Mouse (Mus musculus): ENCODE results near the gene Nudt1. TPM values are rescaled to one million over a fixed set of nuclear protein-coding genes. Genes with fewer than 3 reads are reported as not detected.
A peak's percentile ranks its signal among the peaks of the same experiment; 100 is the strongest.

Gene Nudt1
- polyA plus RNA-seq, 1 experiment from 2014 or later, result 50.1 TPM

DNA sequence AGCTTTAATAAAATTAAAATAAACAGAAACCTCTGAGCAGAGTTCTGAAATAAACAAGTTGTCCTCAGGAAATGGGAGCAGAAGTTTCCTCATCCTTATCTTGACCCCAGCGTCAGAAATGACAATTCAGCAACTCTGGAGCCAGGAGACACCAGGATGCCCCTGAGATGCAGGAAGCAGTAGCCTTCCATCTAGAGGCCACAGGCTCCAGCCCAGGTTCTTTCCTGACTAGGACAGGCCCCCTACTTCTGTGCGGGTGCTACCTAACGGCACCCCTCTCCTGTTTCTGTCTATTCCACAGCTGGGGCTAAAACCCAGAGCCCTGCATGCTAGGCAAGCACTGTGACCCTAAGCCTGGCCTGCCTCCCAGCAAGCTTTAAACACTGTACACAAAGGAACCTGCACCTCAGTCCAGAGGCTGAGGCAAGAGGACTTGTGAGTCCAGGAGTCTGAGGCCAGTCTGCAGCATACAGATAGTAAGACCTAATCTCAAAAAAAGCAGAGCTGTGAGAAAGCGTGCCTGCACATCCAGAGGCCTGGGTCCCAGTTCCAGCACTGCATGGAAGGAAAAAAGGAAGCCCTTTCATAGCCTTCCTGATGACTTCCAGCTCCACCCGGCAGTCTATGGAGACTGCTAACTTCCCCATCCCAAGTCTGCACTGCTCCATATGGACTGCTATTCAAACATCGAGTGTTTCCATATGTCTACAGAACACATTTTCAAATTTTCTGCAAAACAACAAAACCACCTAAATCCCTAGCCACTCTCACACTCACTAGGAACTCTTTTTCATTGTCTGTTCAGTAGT lies 49.2 kb downstream of the Nudt1 start:
- Histone ChIP-seq H3K9me3 (no peaks in the 10 kb centered on the region), H3K4me3 (no peak overlapping the region), H3K27me3 (no peaks in the 10 kb centered on the region), H3K4me1 (peaks cover 13% of the 10 kb centered on the region), H3K4me2 (no peak overlapping the region), H3K27ac (peak overlapping the region; percentile 60), H3K9ac (0 out of 2 replicates have a peak overlapping the region, but pooled peaks have one; percentile 36), H3K36me3 (no peaks in the 10 kb centered on the region)
- 66% methylated on average over 6 of the region's 6 CpGs for WGBS
- ATAC-seq (ENCODE audit: insufficient number of reproducible peaks, insufficient read depth, low FRiP score, low TSS enrichment, low read depth), result no peak

DNA sequence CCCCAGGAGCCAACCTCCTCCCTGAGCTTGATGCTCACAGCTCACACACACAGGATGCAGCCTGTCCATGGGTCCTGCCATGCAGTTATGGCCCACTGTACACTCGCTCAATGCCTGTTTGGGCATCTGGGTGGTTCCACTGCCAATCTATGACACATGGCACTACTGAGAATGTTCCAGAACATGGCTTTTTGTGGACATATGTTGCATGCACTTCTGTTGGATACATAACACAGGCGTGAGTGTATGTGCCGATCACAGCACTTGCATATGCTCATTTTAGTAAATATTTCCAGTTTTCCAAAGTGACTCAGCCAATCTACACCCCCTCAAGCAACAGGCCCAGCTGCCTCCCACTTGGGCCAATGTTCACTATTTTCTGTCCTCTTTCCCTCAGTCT lies 50.2 kb downstream of the Nudt1 start:
- Histone ChIP-seq H3K9me3 (no peaks in the 10 kb centered on the region), H3K4me2 (no peak overlapping the region), H3K36me3 (no peaks in the 10 kb centered on the region), H3K4me3 (no peak overlapping the region), H3K9ac (no peak overlapping the region), H3K4me1 (peaks cover 13% of the 10 kb centered on the region), H3K27me3 (no peaks in the 10 kb centered on the region), H3K27ac (no peak overlapping the region)
- WGBS, result 86% methylated on average over 3 of the region's 3 CpGs
- ATAC-seq (ENCODE audit: insufficient number of reproducible peaks, insufficient read depth, low FRiP score, low TSS enrichment, low read depth), result no peak

DNA sequence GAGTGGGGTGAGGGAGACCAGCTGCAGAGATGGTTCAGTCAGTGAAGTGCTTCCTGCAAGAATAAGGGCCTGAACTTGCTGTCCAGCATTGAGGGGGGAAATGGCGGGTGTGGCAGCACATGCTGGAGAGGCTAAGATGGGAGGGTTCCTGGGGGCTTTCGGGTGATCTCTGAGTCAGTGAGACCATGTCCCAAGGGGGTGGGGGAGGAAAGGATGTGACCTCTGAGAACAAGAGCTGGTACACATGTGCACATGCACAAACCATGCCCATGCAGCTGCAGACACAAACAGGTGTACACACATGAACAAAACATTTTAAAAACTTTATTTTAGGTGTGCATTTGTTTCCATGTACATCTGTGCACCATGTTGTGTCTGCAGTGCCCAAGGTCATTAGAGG lies 52.3 kb downstream of the Nudt1 start:
- no peak overlapping the region for H3K27ac ChIP-seq
- peaks cover 21% of the 10 kb centered on the region for H3K4me1 ChIP-seq
- no peak overlapping the region for H3K4me3 ChIP-seq
- no peaks in the 10 kb centered on the region for H3K27me3 ChIP-seq
- H3K9ac ChIP-seq, result no peak overlapping the region
- 89% methylated on average over 2 of the region's 2 CpGs for whole genome bisulfite sequencing
- H3K9me3 ChIP-seq, result no peaks in the 10 kb centered on the region
- H3K36me3 ChIP-seq, result no peaks in the 10 kb centered on the region
- H3K4me2 ChIP-seq, result no peak overlapping the region
- ATAC-seq (ENCODE audit: insufficient number of reproducible peaks, insufficient read depth, low FRiP score, low TSS enrichment, low read depth), result no peak

DNA sequence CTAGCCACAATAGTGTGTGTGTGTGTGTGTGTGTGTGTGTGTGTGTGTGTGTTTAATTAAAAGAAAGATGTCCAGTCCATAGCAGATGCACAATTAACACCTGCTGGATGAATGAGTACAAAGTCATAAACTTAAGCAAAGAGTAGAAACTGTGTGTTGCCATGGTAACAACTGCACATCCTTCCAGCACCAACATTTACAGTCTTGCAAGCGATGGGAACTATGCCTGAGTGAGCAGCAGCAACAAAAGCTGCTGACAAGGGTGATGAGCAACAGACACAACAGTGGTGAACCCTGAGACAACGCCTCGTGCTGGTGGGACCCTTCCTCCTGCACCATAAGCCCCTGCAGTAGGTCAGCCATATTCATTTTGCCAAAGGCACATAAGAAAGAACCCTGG lies 52.8 kb downstream of the Nudt1 start:
- 71% methylated on average over 3 of the region's 3 CpGs for WGBS
- Histone ChIP-seq H3K4me1 (peaks cover 23% of the 10 kb centered on the region), H3K4me3 (no peak overlapping the region), H3K36me3 (no peaks in the 10 kb centered on the region), H3K27me3 (no peaks in the 10 kb centered on the region), H3K9ac (no peak overlapping the region), H3K4me2 (no peak overlapping the region), H3K9me3 (no peaks in the 10 kb centered on the region), H3K27ac (no peak overlapping the region)
- no peak for ATAC-seq (ENCODE audit: insufficient number of reproducible peaks, insufficient read depth, low FRiP score, low TSS enrichment, low read depth)

DNA sequence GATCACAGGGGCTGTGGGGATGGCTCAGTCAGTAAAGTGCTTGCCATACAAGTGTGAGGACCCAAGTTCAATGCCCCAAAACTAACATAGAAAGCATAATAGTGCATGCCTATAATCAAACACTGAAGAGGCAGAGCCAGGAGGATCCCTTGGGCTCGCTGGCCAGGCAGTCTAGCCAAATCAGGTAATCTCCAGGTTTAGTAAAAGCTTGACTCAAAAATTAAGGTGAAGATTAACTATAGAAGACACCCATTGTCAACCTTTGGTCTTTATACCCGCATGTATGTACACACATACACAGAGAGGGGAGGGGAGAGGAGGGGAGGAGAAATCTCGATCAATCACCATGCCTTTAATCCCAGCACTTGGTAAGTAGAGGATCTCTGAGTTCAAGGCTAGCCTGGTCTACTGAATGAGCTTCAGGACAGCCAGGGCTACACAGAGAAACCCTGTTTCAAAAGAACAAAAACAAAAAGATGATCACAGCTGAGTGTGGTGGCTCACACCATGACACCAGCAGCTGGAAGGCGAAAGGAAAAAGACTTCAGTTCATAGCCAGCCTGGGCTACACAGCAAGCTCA lies 53.9 kb downstream of the Nudt1 start:
- no peaks in the 10 kb centered on the region for H3K9me3 ChIP-seq
- peaks cover 27% of the 10 kb centered on the region for H3K4me1 ChIP-seq
- no peak overlapping the region for H3K27ac ChIP-seq
- no peak overlapping the region for H3K9ac ChIP-seq
- WGBS, result 86% methylated on average over 4 of the region's 4 CpGs
- H3K27me3 ChIP-seq, result no peaks in the 10 kb centered on the region
- no peak for ATAC-seq (ENCODE audit: insufficient number of reproducible peaks, insufficient read depth, low FRiP score, low TSS enrichment, low read depth)
- H3K36me3 ChIP-seq, result no peaks in the 10 kb centered on the region
- H3K4me3 ChIP-seq, result no peak overlapping the region
- H3K4me2 ChIP-seq, result no peak overlapping the region

DNA sequence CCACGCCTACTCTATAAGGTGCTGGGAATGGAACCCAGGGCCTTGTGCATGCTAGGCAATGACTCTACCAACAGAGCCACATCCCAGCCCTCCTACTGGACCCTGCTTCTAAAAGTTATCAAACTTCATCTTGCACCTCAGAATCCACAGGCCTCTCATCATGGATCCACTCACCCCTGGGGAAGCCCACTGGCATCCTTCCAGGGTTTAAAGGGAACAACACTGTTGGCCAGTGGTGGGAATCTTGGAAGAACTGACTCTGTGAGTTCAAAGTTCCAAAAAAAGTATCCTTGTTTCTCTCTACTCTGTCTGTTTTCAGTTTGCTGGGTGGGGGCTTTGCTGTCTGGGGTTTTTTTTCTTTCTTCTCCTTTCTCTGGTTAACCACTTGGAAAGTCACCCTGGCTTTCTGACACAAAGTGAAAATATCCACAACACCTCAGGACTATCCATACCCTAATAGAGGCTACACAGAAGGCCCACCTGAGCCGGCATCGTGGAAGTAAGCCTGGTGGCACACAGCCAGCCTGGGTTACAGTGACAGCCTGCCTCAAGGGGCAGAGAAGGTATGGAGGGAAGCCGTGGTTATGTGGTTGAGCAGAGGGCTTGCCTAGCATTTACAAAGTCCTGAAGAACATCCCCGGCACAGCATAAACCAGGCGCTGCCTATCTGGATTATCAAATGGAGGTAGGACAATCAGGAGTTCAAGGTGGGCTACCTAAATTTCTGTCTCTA lies 56.8 kb downstream of the Nudt1 start:
- no peaks in the 10 kb centered on the region for H3K9me3 ChIP-seq
- no peaks in the 10 kb centered on the region for H3K36me3 ChIP-seq
- H3K9ac ChIP-seq, result no peak overlapping the region
- H3K4me2 ChIP-seq, result no peak overlapping the region
- peaks cover 16% of the 10 kb centered on the region; the same call in 1 of the 2 replicates for H3K4me1 ChIP-seq
- 86% methylated on average over 6 of the region's 6 CpGs for WGBS
- no peak overlapping the region for H3K4me3 ChIP-seq
- no peaks in the 10 kb centered on the region for H3K27me3 ChIP-seq
- ATAC-seq (ENCODE audit: insufficient number of reproducible peaks, insufficient read depth, low FRiP score, low TSS enrichment, low read depth), result no peak
- no peak overlapping the region for H3K27ac ChIP-seq

DNA sequence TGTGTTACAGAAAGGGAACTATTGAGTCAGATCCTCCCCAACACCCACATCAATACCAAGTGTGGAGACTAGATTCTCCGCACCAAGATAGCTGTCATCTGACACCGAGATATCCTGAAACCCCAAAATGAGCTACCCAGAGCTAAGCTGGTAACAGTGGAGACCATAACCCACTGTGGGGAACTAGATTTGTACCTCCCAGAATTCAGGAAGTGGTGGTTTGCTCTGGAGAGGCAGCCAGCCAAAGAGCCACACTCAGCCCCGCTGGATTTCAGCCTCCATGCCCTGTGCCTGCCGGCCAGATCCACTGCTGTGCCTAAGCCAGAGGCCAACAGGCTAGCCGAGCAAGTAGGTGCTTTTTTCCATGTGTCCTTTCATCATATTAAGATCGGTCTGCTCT lies 57.8 kb downstream of the Nudt1 start:
- WGBS, result 64% methylated on average over 6 of the region's 6 CpGs
- no peak for ATAC-seq (ENCODE audit: insufficient number of reproducible peaks, insufficient read depth, low FRiP score, low TSS enrichment, low read depth)

DNA sequence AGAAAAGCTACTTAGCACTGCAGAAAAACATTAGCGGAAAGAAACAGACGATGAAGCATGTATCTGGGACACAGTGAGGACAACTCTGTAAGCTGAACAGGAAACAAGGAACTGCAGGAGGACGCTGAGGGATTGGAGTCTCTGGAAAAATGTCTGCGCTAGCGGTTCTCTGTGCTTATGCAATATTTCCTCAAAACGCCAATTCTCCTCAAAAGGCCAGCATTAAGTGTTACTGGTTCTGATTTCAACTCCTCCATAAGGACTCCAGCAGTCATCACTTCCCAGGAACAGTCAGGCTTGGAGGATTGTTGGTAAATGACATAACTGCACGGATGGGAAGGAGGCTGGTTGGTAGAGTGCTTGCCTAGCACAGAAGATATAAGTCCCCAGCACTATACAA lies 59.7 kb downstream of the Nudt1 start:
- Histone ChIP-seq H3K4me3 (no peak overlapping the region), H3K9me3 (no peaks in the 10 kb centered on the region), H3K9ac (no peak overlapping the region), H3K4me1 (peaks cover 29% of the 10 kb centered on the region), H3K27ac (no peak overlapping the region), H3K27me3 (no peaks in the 10 kb centered on the region), H3K4me2 (no peak overlapping the region), H3K36me3 (no peaks in the 10 kb centered on the region)
- ATAC-seq (ENCODE audit: insufficient number of reproducible peaks, insufficient read depth, low FRiP score, low TSS enrichment, low read depth), result no peak
- WGBS, result 87% methylated on average over 7 of the region's 7 CpGs

More for the DNA sequence above, 57.8 kb downstream of the Nudt1 start:
- H3K4me2 ChIP-seq, result no peak overlapping the region
- peak overlapping the region; percentile 51; the same call in 1 of the 2 replicates for H3K27ac ChIP-seq
- peak overlapping the region; percentile 32; the same call in 1 of the 2 replicates for H3K9ac ChIP-seq
- no peaks in the 10 kb centered on the region for H3K9me3 ChIP-seq
- H3K36me3 ChIP-seq, result no peaks in the 10 kb centered on the region
- peaks cover 26% of the 10 kb centered on the region for H3K4me1 ChIP-seq
- H3K4me3 ChIP-seq, result no peak overlapping the region
- no peaks in the 10 kb centered on the region for H3K27me3 ChIP-seq

DNA sequence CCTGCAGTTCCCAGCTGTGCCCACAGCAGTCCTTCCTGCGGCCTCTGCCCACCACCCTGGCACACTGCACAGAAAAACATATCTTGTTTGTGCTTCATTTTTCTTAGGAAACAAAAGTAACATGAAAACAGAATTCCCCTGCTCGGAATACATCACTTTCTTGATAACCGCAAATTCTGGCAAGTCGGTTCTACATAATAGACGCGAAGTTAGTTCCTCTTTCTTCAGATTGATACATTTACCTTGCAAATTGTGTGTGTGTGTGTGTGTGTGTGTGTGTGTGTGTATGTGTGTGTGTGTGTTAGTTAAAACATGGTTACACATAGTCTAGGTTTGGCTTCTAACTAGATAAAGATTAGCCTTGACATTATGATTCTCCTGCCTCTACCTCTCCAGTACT lies 61.2 kb downstream of the Nudt1 start:
- Histone ChIP-seq H3K27me3 (no peaks in the 10 kb centered on the region), H3K36me3 (no peaks in the 10 kb centered on the region), H3K27ac (no peak overlapping the region), H3K9ac (no peak overlapping the region), H3K4me1 (peaks cover 39% of the 10 kb centered on the region), H3K4me3 (no peak overlapping the region), H3K9me3 (no peaks in the 10 kb centered on the region), H3K4me2 (no peak overlapping the region)
- 90% methylated on average over 6 of the region's 6 CpGs for WGBS
- ATAC-seq (ENCODE audit: insufficient number of reproducible peaks, insufficient read depth, low FRiP score, low TSS enrichment, low read depth), result no peak

DNA sequence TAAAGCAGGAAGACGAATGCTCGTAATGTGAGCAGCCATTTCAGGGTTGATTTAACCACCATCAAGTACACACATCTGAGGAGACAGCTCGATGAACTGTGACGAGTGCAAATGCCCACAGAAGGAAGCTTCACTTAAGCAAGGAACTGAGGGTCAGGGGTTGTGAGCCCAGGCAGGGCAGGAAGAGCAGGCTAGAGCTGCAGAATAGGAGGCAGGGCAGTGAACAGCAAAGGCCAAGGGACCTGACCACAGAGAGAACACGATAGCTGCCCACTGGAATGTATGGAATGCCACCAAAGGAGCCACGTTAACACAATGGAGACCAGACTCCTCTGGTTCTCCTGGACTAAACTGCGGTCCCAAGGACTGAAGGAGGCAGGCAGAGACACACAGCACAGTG lies 62.1 kb downstream of the Nudt1 start:
- ATAC-seq (ENCODE audit: insufficient number of reproducible peaks, insufficient read depth, low FRiP score, low TSS enrichment, low read depth), result no peak
- Histone ChIP-seq H3K27me3 (no peaks in the 10 kb centered on the region), H3K4me1 (peaks cover 40% of the 10 kb centered on the region), H3K27ac (peak overlapping the region; percentile 68), H3K36me3 (no peaks in the 10 kb centered on the region), H3K9me3 (no peaks in the 10 kb centered on the region), H3K4me2 (peak overlapping the region; percentile 32), H3K9ac (peak overlapping the region; percentile 49), H3K4me3 (no peak overlapping the region)
- 7% methylated on average over 7 of the region's 7 CpGs for WGBS

DNA sequence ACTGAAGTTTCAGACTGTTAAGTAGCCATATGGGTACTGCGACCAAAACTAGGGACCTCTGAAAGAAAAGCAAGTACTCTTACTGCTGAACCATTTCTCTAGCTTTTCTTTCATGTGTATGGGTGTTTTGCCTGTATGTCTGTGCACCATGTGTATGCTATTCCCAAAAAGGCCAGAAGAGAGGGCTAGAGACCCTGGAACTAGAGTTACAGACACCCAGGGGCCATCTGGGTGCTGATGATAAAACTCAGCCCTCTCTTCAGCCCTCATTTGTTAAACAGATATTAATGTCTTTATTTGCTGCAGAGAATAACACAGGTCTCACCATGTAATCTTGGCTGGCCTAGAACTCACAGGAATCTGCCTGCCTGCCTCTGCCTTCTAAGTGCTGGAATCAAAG lies 63.0 kb downstream of the Nudt1 start:
- Histone ChIP-seq H3K36me3 (no peaks in the 10 kb centered on the region), H3K9me3 (no peaks in the 10 kb centered on the region), H3K4me1 (peaks cover 40% of the 10 kb centered on the region), H3K27me3 (no peaks in the 10 kb centered on the region), H3K27ac (peak overlapping the region; percentile 68), H3K4me3 (no peak overlapping the region), H3K4me2 (no peak overlapping the region), H3K9ac (no peak overlapping the region)
- no peak for ATAC-seq (ENCODE audit: insufficient number of reproducible peaks, insufficient read depth, low FRiP score, low TSS enrichment, low read depth)
- 95% methylated on average over 1 of the region's 1 CpGs for WGBS

DNA sequence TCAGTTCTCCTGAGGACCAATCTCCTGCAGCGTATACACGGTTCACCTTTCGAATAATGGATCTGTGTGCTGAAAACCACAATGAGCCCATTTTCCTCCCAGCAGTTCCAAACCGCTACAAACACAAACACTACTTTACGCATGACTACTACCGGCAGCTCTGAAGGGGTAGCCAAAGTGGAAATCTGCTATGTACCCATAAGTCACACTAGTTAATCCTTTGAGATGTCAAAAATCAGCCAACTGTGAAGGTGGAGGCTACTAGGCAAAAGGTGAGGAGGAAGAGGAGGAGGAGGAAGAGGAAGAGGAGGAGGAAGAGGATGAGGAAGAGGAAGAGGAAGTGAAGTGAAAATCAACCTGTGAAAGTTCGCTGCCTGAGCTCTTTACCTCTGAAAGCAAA lies 65.8 kb downstream of the Nudt1 start:
- Histone ChIP-seq H3K4me2 (no peak overlapping the region), H3K27me3 (no peaks in the 10 kb centered on the region), H3K4me3 (no peak overlapping the region), H3K4me1 (peaks cover 37% of the 10 kb centered on the region), H3K9ac (no peak overlapping the region), H3K27ac (no peak overlapping the region), H3K9me3 (no peaks in the 10 kb centered on the region), H3K36me3 (no peaks in the 10 kb centered on the region)
- WGBS, result 86% methylated on average over 7 of the region's 7 CpGs
- no peak for ATAC-seq (ENCODE audit: insufficient number of reproducible peaks, insufficient read depth, low FRiP score, low TSS enrichment, low read depth)

Data from embryonic facial prominence, embryonic 13.5 days (tissue).